Mouse (Mus musculus): ENCODE measurements around the gene Ppp4r1.

DNA sequence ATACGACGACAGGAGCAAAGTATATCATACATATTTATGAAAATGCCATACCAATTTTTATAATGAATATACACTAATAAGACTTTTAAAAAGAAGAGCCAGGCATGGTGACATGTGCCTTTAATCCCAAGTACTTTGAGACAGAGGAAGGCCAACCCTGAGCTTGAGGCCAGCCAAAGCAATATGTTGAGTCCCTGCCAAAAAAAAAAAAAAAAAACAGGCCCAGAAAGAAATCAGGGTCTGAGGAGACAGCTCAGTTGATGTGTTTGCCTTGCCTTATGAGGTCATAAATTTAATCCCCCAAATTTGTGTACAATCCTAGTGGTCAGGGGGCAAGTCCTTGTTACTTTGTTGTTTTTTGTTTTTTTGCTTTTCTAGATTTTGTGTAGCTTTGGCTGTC is 1.4 kb upstream of the Ppp4r1 start:
- TF ChIP-seq CTCF (IDR thresholded peaks at IDR 0.05; ENCODE audit: low read depth) (no peak), EP300 (optimal IDR thresholded peaks at IDR 0.05) (no peak)

All from stomach, postnatal 0 days (tissue).